Mouse (Mus musculus) G1E (cell line): ENCODE results near the gene Itga2.

Source experiments
- CTCF ChIP-seq: IDR thresholded peaks from 2 replicates; pipeline ENCODE4 v1.5.1; 2012; ENCODE audit warnings: low read depth, low read length, inconsistent platforms, mixed read lengths
- GATA1 ChIP-seq: IDR thresholded peaks from 2 replicates; pipeline ENCODE4 v1.6.1; 2012; ENCODE audit warnings: borderline replicate concordance, low read length, inconsistent platforms, mixed read lengths
- GATA2 ChIP-seq: IDR thresholded peaks from 2 replicates; pipeline ENCODE4 v1.6.1; 2012; ENCODE audit warnings: low read depth, low read length, inconsistent platforms, borderline replicate concordance
- POLR2AphosphoS5 ChIP-seq: IDR thresholded peaks from 2 replicates; pipeline ENCODE4 v1.6.1; 2012; ENCODE audit warnings: low read depth, low read length, inconsistent platforms; ENCODE audit not compliant: insufficient replicate concordance
- TAL1 ChIP-seq: conservative IDR thresholded peaks from 2 replicates; pipeline ENCODE4 v1.6.1; 2012; ENCODE audit warnings: low read depth, low read length, inconsistent platforms, mixed read lengths

DNA sequence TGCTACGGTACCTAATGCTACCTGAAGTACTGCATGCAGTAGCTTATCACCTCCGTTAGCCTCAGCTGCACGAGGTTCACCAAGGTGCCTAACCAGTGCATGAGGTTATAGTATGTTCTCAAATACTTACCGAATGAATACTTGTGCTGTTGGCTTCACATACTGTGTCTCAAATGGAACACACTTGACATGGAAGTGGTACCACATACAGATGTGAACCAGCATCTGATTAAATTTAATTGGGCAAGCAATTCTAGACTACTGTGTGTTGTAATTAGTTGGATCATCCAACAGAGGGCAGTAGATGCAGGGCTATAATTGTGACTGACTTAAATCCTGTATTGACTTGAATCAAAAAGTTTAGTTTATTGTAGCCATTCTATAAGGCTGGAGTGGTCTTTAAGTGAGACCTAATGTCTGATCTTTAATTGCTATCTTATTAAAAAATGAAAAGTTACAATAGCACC lies 100.5 kb downstream of the Itga2 start:
- TF ChIP-seq CTCF (peak; percentile 36), GATA1 (no peak), POLR2AphosphoS5 (no peak), TAL1 (no peak), GATA2 (no peak)
